Mouse (Mus musculus): Measurements from ENCODE around the gene Srpk2. TPM values are rescaled to one million over a fixed set of nuclear protein-coding genes. Genes with fewer than 3 reads are reported as not detected.

The Srpk2 gene
- total RNA-seq, 2 experiments from 2014 or later = 48.6 to 53.2 TPM

- intact Hi-C loops (cut with DNase I) = loop anchor here (5.0 kb wide), 1 partner anchor 102 kb away; no protein-coding TSS in a partner anchor
- DNase-seq = no peak
Measured at GRCm38 (mm10) chr5:23515038-23515437, 169.4 kb downstream of the Srpk2 start.

DNA sequence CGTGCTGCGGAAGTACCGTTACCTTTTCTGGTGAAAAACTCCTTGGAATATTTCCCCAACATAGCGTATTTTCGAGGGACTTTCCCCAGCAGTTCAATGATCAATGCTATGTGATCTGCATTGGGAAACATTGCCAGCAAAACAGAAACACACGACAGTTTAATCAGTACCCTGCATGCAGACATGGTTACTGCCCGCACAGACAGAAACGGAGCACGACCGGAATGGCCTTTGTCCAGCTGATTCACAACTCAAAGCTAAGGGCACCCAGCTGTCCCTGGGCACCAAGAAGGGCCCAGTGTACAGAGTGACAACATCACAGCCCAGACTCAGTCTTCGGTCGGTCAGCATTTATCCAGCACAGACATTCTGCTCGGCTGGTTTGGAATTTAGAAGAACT, 170.9 kb downstream of the Srpk2 start:
- intact Hi-C loops (cut with DNase I) = no loop called here
- no peak for DNase-seq

DNA sequence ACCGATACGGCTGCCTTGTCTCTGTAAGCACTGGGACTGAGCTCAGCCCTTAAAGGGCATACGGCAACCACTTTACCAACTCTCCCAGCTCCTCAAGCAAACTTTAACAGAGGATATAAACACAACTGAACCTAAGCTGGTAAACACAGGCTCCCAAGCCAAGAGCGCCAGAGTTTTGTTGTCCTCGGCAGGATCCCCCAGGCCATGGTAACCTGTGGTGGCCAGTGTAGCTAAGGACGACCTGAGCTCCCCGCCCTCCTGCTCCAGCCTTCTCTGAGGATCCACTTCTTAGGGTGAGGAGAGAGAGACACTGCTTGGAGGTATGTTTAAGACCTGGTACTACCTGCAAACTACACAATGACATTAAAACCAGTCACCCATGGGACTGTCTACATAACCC, 171.9 kb downstream of the Srpk2 start:
- intact Hi-C loops (cut with DNase I) = no loop called here

DNA sequence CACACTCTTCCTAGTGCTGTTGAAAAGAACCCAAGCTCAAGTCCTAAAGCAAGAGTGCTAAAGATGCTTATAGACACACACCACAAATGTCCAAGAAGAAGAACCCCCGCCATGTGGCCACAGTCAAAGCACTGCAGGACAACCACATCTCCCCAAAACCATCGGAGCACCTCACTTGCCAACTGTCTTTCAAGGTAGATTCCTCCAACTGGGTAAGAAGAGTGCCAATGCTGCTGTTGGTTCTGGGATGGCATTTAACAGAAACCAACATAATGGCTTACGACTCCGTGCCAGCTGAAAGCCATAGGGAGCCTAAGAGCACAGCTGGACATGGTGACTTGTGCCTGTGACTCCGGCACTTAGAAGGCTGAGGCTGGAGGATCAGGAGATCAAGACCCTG, 173.0 kb downstream of the Srpk2 start:
- intact Hi-C loops (cut with DNase I) = no loop called here
- no peak for DNase-seq

More for the DNA sequence above, 171.9 kb downstream of the Srpk2 start:
- no peak for DNase-seq

DNA sequence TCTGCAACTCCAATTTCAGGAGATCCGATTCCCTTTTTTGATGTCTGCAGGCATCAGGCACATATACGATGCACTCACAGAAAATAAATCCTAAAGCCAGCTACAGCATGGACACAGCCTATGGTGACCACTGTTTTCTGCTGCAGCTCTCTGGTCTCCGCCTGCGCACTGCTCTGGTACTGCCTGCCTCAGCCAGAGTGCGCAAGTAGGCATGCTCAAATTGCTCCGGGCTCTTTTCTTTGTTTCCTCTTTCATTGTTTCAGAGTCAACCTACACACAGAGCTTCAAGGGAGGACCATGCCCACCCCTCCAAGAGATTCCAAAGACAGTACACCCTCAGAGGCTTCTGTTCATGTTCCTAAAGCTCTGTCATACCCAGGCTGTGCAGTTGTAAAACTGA, 175.8 kb downstream of the Srpk2 start:
- intact Hi-C loops (cut with DNase I) = loop anchor here (10.0 kb wide), 1 partner anchor 146 kb away; no protein-coding TSS in a partner anchor
- no peak for DNase-seq

GRCm38 (mm10) chr5:23507210-23507609, 177.2 kb downstream of the Srpk2 start:
- intact Hi-C loops (cut with DNase I) = loop anchor here (10.0 kb wide), 1 partner anchor 148 kb away; no protein-coding TSS in a partner anchor
- DNase-seq = no peak

GRCm38 (mm10) chr5:23505578-23505977, 178.8 kb downstream of the Srpk2 start:
- intact Hi-C loops (cut with DNase I) = loop anchor here (10.0 kb wide), 1 partner anchor 149 kb away; no protein-coding TSS in a partner anchor

DNA sequence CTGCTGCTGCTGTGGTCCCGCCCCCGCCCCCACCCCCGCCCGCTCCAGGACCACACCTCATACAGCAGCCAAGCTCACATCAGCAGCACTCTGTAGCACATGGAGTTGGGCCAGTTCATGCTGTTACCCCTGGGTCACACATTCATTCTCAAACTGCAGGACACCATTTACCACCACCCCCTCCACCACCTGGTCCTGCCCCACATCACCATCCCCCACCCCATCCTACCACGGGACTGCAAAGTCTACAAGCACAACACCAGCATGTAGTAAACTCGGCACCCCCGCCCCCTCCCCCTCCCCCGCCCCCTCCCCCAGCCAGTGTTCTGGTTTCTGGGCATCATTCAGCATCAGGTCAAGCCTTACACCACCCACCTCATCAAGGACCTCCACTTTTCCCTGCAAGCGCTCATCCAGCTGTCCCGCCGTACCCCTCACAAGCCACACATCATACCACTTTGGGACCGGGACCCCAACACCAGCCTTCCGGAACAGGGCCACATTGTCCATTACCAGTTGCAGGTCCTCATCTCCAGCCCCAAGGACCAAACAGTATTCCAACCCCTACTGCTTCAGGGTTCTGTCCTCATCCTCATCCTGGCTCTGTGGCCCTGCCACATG, 182.0 kb downstream of the Srpk2 start:
- no peak for DNase-seq
- intact Hi-C loops (cut with DNase I) = loop anchor here (10.0 kb wide), 1 partner anchor 152 kb away; no protein-coding TSS in a partner anchor

More at GRCm38 (mm10) chr5:23505578-23505977, 178.8 kb downstream of the Srpk2 start:
- DNase-seq = no peak

DNA sequence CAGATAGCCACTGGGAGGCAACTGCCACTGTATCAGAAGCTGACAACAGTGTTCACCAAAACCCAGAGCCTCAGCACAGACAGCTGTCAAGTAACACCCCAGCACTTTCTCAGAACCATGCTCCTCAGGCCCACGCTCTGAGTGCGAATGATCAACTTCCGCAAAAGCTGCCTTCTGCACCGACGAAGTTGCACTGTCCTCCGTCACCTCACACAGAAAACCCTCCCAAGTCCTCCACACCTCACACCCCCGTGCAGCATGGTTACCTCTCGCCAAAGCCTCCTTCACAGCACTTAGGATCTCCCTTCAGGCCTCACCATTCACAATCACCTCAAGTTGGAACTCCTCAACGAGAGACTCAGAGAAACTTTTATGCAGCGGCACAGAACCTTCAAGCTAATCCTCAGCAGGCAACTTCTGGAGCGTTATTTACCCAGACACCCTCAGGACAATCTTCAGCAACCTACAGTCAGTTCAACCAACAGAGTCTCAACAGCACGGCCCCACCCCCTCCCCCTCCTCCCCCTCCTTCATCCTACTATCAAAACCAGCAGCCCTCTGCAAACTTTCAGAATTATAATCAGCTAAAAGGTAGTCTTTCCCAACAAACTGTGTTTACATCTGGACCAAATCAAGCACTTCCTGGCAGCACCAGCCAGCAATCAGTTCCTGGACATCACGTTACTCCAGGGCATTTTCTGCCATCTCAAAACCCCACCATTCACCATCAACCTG, 182.7 kb downstream of the Srpk2 start:
- DNase-seq = no peak
- intact Hi-C loops (cut with DNase I) = loop anchor here (10.0 kb wide), 1 partner anchor 153 kb away; no protein-coding TSS in a partner anchor

GRCm38 (mm10) chr5:23500715-23501114, 183.7 kb downstream of the Srpk2 start:
- intact Hi-C loops (cut with DNase I) = loop anchor here (10.0 kb wide), 1 partner anchor 154 kb away; no protein-coding TSS in a partner anchor
- DNase-seq = no peak

DNA sequence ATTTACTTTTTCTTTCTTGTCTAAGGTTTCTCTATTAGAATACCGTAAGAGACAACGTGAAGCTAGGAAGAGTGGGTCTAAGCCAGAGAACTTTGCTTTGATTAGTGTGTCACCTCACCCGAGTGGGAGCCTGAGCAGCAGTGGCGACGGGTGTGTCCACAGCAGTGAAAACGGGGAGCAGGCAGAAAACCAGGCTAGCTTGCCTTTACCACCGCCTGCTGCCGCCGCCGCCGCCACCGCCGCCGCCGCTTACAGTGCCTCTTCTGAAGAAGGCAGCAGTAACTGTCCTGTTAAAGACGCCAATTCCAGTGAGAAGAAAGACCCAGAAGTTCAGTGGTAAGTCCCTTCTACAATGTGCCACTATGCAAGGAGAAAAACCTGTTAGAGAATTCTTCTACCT, 185.2 kb downstream of the Srpk2 start:
- intact Hi-C loops (cut with DNase I) = no loop called here
- DNase-seq = no peak

DNA sequence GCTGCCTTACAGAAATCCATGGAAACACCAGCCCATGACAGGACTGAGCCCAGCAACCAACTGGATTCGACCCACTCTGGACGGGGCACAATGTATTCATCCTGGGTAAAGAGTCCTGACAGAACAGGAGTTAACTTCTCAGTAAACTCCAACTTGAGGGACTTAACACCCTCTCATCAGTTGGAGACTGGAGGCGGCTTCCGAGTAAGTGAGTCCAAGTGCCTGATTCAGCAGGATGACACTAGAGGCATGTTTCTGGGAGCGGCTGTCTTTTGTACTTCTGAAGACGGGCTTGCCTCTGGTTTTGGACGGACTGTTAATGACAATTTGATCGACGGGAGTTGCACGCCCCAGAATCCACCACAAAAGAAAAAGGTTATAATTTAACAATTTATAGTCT, 186.5 kb downstream of the Srpk2 start:
- no peak for DNase-seq
- intact Hi-C loops (cut with DNase I) = no loop called here

DNA sequence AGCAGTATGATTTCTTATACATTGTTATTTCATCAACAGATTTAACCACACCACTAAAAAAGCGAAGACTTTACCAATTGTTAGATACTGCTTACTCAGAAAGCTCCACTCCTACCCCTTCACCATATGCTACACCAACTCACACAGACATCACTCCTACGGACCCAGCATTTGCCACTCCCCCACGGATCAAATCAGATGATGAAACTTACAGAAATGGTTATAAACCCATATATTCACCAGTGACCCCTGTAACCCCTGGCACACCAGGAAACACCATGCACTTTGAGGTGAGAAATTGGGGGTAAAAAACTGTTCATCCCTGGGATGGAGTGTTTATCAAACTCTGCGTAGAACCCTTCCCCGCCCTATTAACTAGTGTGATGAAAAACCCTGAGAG, 187.5 kb downstream of the Srpk2 start:
- no peak for DNase-seq
- intact Hi-C loops (cut with DNase I) = no loop called here

DNA sequence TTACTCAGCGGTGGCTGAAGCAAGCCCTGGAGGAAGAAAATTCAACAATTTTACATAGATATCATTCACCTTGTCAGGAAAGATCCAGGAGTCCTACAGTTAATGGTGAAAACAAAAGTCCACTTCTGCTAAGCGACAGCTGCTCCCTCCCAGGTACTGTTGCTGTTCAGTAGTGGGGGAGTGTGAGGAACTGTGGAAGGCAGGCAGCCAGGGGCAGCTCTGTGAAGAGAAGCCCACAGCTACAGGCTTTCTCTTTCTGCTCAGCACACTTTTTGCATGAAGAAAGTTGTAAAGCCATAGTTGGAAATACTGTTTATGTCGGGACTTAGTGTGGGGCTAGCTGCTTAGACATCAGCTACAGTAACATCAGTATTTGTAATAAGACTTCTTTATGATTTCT, 188.0 kb downstream of the Srpk2 start:
- intact Hi-C loops (cut with DNase I) = no loop called here
- DNase-seq = no peak

GRCm38 (mm10) chr5:23490797-23491196, 193.6 kb downstream of the Srpk2 start:
- intact Hi-C loops (cut with DNase I) = loop anchor here (5.0 kb wide), 1 partner anchor 73 kb away; no protein-coding TSS in a partner anchor

GRCm38 (mm10) chr5:23489231-23489630, 195.2 kb downstream of the Srpk2 start:
- intact Hi-C loops (cut with DNase I) = no loop called here
- no peak for DNase-seq

More at GRCm38 (mm10) chr5:23490797-23491196, 193.6 kb downstream of the Srpk2 start:
- DNase-seq = no peak

- DNase-seq = no peak
- intact Hi-C loops (cut with DNase I) = no loop called here
Measured at GRCm38 (mm10) chr5:23483811-23484210, 200.6 kb downstream of the Srpk2 start.

- intact Hi-C loops (cut with DNase I) = loop anchor here (1.0 kb wide), 1 partner anchor 58 kb away; no protein-coding TSS in a partner anchor
Measured at GRCm38 (mm10) chr5:23473098-23473873, 211.1 kb downstream of the Srpk2 start.

GRCm38 (mm10) chr5:23466546-23466945, 217.9 kb downstream of the Srpk2 start:
- intact Hi-C loops (cut with DNase I) = loop anchor here (2.0 kb wide), 1 partner anchor 14 kb away; no protein-coding TSS in a partner anchor
- DNase-seq = no peak

More at GRCm38 (mm10) chr5:23473098-23473873, 211.1 kb downstream of the Srpk2 start:
- no peak for DNase-seq

DNA sequence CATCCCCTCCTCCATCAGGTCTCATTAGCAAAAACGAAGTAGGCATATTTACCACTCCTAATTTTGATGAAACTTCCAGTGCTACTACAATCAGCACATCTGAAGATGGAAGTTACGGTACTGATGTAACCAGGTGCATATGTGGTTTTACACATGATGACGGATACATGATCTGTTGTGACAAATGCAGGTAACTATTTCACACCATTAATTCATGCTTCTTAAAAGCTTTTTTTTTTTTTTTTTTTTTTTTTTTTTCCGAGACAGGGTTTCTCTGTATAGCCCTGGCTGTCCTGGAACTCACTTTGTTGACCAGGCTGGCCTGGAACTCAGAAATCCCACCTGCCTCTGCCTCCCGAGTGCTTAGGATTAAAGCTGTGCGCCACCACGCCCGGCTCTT, 219.7 kb downstream of the Srpk2 start:
- DNase-seq = no peak
- intact Hi-C loops (cut with DNase I) = no loop called here

DNA sequence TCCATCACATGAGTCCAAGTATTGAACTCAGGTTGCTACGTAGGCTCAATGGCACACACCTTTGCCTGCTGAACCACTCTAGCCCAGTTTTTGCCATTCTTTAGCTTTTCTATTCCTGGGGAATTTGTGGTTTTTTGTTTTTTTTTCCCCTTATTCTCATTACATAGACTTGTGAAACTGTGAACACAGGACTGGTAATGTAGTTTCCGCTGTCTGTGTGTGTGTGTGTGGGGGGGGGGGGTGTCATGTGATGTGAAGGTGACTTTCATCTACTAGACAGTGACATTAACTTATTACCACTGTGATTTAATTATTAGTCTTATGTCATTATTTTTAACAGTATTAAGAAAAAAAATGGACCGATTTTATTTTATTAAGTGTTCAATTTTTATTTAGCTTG, 220.2 kb downstream of the Srpk2 start:
- intact Hi-C loops (cut with DNase I) = no loop called here

More for the DNA sequence above, 220.2 kb downstream of the Srpk2 start:
- DNase-seq = no peak
